ENCODE assay signal across 25 mouse cellular contexts in the genomic region with DNA sequence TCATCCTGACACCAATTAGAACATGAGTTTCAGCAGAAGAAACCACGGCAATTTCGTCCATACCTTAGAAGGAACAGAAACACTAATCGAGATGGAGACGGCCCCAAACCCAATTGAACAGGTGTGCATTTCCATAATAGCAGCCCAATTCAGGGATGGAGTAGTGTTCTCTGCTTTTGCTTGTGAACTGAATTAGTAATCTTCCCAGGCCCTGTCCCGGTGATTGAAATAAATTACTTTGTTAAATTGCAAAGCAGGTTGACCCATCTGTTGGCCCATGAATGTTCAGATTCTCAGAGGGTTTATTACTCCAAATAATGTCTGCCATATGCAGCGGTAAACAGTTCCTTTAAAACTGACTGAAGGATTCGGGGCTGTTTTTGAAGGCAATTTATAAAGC.
"Had no signal": no experiment of that assay in that cellular context is flagged by ENCODE, and none has a peak within 500 bp of the region (broad histone marks: within the 10 kb centered on the region; RNA-seq: fewer than 3 reads in every experiment).

No protein-coding gene starts in this region.

- H3K27me3 ChIP-seq: liver, embryonic 12.5 days; liver, embryonic 15.5 days; lung, embryonic 15.5 days; megakaryocyte, embryonic 14.5 days; midbrain, embryonic 15.5 days; neural tube, embryonic 12.5 days; neural tube, embryonic 15.5 days had no signal

- H3K9ac ChIP-seq: limb, embryonic 13.5 days; liver, embryonic 12.5 days; liver, embryonic 15.5 days; lung, embryonic 15.5 days; midbrain, embryonic 15.5 days; neural tube, embryonic 12.5 days; neural tube, embryonic 15.5 days had no signal

- DNase-seq: kidney, postnatal 14 days; kidney, postnatal 4 days; layer of hippocampus, adult 9-11 months; liver; lung, adult 18-20 months; lung, postnatal 10 days; lung, postnatal 36 days; right cerebral cortex, adult 18-20 months; right cerebral cortex, postnatal 14 days; right cerebral cortex, postnatal 4 days; thymus, adult 2 months; thymus, postnatal 14 days; thymus, postnatal 4 days had no signal

- H3K36me3 ChIP-seq: limb, embryonic 10.5 days; limb, embryonic 13.5 days; liver, embryonic 12.5 days; liver, embryonic 15.5 days; lung, embryonic 15.5 days; midbrain, embryonic 15.5 days; neural tube, embryonic 12.5 days; neural tube, embryonic 15.5 days had no signal

- H3K9me3 ChIP-seq: limb, embryonic 10.5 days; limb, embryonic 13.5 days; liver, embryonic 12.5 days; liver, embryonic 15.5 days; lung, embryonic 15.5 days; megakaryocyte, embryonic 14.5 days; midbrain, embryonic 15.5 days; neural tube, embryonic 12.5 days; neural tube, embryonic 15.5 days had no signal

- H3K4me3 ChIP-seq: layer of hippocampus, adult 2 months; limb, embryonic 10.5 days; limb, embryonic 13.5 days; liver, embryonic 12.5 days; liver, embryonic 15.5 days; lung, embryonic 15.5 days; megakaryocyte, embryonic 14.5 days; midbrain, embryonic 15.5 days; neural tube, embryonic 12.5 days; neural tube, embryonic 15.5 days had no signal

- H3K4me2 ChIP-seq: limb, embryonic 13.5 days; liver, embryonic 12.5 days; liver, embryonic 15.5 days; lung, embryonic 15.5 days; midbrain, embryonic 11.5 days; midbrain, embryonic 15.5 days; neural tube, embryonic 12.5 days; neural tube, embryonic 15.5 days had no signal

- ATAC-seq: liver, embryonic 12.5 days; midbrain, embryonic 15.5 days had no signal

- H3K4me1 ChIP-seq: liver, embryonic 12.5 days; liver, embryonic 15.5 days; megakaryocyte, embryonic 14.5 days; midbrain, embryonic 15.5 days had no signal

- H3K27ac ChIP-seq: layer of hippocampus, adult 2 months; limb, embryonic 10.5 days; liver, embryonic 12.5 days; liver, embryonic 15.5 days; lung, embryonic 15.5 days; midbrain, embryonic 15.5 days; neural tube, embryonic 12.5 days; neural tube, embryonic 15.5 days; stomach, postnatal 0 days had no signal
